Mouse (Mus musculus): Measurements from ENCODE around the gene Aym1.
A peak's percentile ranks its signal among the peaks of the same experiment; 100 is the strongest.
"Not testable (repeated sequence)": the region's sequence is repeated elsewhere in the genome, so short reads cannot be mapped to it uniquely, and the experiment has no call there.

Gene Aym1

DNA sequence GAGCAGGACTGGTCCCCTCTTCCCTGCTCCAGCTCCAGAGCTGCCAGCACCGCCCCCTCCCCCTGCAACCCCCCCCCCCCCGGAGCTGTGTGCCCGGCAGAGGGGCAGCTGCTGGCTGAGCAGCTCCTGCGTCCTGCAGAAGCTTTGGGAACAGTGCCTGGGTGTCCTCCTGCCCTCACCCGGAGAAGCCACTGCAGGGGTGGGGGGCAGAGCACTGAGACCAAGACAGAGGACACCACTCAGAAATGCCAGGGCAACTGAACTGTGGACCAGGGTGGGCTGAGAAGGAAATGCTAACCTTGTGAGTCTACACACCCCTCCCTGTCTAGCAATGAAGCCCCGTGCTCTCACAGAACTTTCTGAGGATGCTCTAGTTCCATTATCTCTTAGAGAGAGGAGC is at the start of gene Aym1:
Gene Aym1, plus strand, starts transcription at position 109 of the 400 bp plus-strand sequence.
- DNase-seq (ENCODE audit: low spot score in 2 of 2), result no peak

GRCm38 (mm10) chr5:113309491-113310376 is 47.4 kb upstream of the Aym1 start:
- DNase-seq (ENCODE audit: low spot score in 2 of 2), result no peak

DNA sequence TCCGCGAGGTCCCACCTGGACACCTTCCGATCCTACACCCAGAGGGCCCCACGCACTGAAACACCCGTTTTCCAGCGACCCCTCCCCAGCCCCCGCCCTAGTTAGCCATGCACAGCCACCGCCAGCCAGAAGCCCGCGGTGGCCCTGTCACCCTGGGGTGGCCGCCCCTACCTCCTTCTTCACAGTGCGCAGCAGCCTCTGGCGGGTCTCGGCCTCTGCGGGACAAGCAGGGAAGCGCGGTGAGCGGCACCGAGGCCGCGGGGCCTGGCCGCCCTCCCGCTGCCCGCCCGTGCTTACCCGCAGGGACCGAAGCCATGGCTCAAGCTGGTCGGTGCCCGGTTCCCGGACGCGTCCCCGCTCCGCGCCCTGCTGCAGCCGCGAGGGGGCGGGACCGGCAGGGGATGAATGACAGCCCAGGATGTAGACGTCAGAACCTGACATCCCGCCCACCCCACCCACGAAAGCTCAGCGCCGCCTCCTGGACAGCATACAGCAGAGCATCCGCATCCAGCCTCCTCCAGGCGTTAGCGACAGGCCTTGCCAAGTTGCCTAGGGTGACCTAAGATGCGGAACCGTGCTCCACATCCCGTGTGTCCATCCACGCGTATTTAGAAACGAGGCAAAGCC is 46.6 kb upstream of the Aym1 start, which contains the start of gene Sgsm1:
Gene Sgsm1, minus strand, starts transcription at position 410 of the 627 bp plus-strand sequence.
- peak in 1 of 2 experiments; percentile 7 for DNase-seq (ENCODE audit: low spot score in 2 of 2)

- peak in 1 of 2 experiments; percentile 9 for DNase-seq (ENCODE audit: low spot score in 2 of 2)
Observed at GRCm38 (mm10) chr5:113313998-113314397, 43.1 kb upstream of the Aym1 start.

- DNase-seq (ENCODE audit: low spot score in 2 of 2), result no peak
Observed at GRCm38 (mm10) chr5:113323784-113324638, 33.1 kb upstream of the Aym1 start.

- no peak for DNase-seq (ENCODE audit: low spot score in 2 of 2)
Observed at GRCm38 (mm10) chr5:113329463-113329862, 27.6 kb upstream of the Aym1 start.

GRCm38 (mm10) chr5:113330202-113330601 is 26.9 kb upstream of the Aym1 start:
- DNase-seq (ENCODE audit: low spot score in 2 of 2), result no peak

DNA sequence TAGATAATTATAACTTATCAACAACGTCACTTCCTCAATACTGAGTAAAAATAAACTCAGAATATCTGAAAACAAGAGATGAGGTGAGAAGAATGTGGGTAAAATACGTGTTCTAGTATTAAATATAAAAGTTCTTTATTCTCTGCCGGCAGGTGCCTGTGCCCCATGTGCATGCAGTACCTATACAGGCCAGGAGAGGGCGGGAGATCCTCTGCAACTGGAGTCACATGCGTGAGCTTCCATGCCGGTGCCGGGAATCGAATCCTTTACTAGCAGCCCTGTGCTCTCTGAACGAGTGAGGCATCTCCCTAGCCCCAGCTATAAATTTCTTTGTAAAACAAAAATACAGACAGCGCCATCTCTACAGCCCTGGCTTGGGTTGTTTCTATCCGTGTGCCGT is 24.9 kb upstream of the Aym1 start:
- no peak for DNase-seq (ENCODE audit: low spot score in 2 of 2)

DNA sequence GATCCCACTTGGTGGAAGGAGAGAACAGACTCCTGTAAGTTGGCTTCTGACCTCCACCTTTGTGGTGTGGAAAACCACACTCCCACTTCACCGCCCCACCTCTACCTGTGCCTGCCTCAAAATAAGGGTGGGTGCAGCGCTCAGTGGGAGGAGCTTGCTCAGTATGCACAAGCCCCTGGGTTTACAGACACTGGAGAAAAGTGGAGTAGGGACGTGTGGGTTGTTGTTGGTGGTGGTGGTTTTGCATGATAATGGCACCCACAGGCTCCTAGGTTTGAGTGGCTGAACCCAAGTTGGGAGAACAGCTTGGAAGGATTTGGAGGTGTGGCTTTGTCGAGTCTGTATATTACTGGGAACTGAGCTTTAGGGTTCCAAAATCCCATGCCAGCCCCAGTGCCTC is 24.2 kb upstream of the Aym1 start:
- no peak for DNase-seq (ENCODE audit: low spot score in 2 of 2)

GRCm38 (mm10) chr5:113334621-113335530 is 22.2 kb upstream of the Aym1 start:
- no peak for DNase-seq (ENCODE audit: low spot score in 2 of 2)

GRCm38 (mm10) chr5:113335732-113336131 is 21.4 kb upstream of the Aym1 start:
- DNase-seq (ENCODE audit: low spot score in 2 of 2), result no peak

DNA sequence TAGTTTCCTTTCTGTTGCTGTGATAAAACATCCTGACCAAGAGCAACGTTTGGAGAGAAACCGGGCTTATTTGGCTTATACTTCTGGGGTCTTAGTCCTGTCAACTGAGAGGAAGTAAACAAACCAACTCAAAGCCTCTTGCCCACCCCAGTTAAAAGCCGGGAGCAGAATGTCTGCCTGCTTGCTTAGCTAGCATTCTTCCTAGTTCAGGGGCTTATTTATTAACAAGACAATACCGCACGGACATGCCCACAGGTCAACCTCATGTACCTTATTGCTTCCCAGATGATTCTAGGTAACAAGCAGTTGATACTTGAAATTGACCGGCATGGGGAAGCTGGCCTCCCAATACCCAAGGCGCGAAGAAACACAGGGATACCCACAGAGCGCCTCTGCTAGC is 20.8 kb upstream of the Aym1 start:
- no peak for DNase-seq (ENCODE audit: low spot score in 2 of 2)

DNA sequence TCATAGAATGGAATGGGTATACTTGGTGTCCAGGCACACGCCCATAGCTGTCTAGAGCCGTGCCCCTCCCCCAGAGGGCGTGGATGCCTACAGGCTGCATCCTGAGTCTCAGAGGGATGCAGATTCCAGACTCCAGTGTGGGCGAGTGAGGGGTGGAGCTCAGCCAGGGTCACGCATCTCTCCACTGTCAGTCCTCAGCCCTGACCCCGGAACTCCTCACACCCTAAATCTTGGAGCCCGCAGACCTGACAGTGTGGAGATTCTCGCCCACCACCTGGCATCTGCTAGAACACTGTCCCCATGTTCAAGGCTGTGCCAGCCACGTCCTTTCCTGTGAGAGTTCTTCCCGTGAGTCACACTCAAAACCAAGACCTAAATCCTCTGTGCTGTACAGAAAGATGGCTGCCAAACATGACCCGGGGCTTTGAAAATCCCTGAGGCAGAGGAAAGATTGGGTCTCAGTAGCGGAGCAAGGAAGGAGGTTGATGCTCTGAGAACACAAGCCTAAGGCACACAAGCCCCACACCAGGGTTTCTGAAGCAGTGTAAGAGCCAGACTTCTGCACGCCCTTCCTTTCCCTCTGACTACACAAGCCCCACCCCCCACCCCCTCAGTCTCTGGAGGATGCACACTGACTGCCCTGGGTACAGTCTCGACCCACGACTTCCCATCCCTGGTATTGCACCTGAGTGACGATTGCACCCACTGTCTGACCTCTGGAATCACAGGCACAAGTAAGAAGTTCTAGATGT is 12.3 kb upstream of the Aym1 start:
- DNase-seq (ENCODE audit: low spot score in 2 of 2), result no peak

GRCm38 (mm10) chr5:113345781-113346180 is 11.3 kb upstream of the Aym1 start:
- DNase-seq (ENCODE audit: low spot score in 2 of 2), result no peak

DNA sequence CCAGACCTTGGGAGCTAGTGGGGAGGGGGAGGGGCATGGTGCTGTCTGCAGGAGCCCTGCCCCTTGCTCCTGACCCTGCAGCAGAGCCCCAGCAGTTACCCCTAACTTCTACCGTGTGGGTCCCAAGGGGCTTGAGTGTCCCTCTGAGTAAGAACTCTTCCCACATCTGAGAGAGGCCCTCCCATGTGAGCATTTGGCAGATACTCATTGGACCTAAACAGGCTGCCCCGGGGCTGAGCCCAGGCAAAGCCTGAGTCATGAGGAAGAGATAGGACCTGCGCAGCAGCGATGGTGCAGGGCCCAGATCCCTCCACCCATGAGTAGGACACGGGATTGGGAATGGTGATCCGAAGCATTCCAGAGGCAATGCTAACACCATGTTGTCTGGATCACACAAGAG is 10.4 kb upstream of the Aym1 start:
- DNase-seq (ENCODE audit: low spot score in 2 of 2), result not testable (repeated sequence)

DNA sequence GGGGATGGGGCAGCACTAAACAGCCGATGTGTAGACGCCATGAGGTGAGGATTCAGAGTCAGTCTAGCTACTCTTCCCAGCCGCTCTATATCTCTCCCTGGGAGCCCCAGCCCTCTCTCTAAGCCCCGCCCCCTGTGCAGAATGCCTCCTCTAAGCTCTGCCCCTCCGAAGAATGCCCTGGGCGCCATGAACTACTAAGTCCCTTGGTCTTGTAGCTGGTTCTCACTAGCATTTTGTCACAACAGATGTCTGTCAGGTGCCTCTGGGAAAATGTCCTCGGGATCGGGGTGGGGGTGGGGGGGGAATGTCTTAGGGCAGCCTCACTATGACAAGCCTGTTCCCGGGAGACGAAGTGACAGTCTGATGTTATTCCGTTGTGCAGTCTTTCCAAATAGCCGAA is 9.5 kb upstream of the Aym1 start:
- DNase-seq (ENCODE audit: low spot score in 2 of 2), result no peak

DNA sequence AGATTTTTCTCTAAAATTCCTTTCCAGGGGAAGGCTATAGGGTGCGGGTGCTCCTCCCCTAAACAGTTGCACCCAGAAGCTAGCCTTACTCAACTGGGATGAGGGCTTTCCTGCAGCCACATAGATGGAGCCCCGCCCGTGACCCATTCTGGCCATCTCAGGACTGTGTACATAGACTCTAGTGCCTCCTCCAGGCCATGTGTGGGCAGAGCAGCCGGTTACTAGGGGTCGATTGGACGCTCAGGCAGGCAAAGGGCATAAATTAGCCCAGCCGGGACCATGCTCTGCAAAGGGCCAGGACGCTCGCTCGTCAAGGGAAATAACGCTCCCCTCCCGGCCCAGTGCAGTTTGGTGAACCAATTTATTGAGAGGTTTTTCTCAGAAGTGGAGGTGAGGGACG is 8.5 kb upstream of the Aym1 start:
- DNase-seq (ENCODE audit: low spot score in 2 of 2), result no peak

DNA sequence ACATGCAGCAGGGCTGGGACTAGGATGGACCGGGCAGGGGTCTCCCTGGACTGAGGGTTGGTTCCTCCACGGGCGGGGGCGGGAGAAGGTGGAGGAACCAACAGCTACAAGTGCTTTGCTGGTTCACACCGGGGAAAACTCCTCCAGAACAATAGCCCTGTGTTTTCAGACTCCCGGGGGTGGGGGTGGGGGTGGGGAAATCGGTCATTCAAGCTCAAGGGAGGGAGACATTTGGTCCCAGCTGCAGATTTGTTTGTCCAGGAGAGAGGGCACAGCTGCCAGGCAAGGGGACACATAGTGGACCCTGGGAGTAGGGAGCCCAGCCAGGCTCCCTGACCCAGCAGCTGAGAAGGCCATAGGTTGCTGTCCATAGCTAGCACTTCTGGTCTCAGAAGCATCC is 7.9 kb upstream of the Aym1 start:
- DNase-seq (ENCODE audit: low spot score in 2 of 2), result no peak

GRCm38 (mm10) chr5:113349810-113350209 is 7.3 kb upstream of the Aym1 start:
- DNase-seq (ENCODE audit: low spot score in 2 of 2), result no peak

DNA sequence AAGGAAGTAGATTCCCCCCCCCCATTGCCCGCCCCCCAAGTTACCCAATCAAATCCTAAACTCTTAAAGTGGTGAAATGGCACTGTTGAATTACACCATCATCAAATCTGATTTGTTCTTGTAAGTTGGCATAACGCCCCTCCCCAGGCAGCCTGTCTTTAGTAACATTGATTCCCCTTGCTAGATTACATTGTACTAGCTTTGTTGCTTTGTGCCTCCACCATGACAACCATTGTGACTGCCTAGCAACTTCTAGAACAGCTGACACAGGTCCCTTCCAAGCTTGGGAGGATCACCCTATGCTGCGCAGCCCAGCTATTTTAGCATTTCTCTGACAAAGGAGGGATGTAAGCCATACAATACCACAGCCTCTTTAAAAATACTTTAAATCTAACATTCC is 5.3 kb upstream of the Aym1 start:
- DNase-seq (ENCODE audit: low spot score in 2 of 2), result no peak
